Mouse (Mus musculus): Measurements from ENCODE around the gene Pigf.

DNA sequence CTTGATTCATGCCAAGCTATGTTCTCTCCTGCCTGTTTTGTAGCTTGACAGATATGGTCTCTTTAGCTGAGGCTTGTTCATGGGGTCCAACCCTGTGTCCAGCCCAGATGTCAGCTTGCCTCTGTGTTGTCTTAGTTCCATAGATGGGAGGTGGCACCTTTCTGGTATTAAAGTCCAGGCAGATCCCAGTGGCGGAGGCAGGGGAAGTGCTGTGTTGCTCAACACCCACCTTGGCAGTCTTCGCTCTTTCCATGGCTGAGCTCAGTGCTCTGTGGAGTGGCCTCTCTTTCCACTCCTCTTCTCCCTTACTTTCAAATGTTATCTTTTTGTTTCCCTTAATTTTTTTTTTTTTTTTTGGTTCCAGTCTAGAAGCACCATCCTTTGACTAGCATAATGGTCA, 52.1 kb downstream of the Pigf start:
- TF ChIP-seq CTCF (IDR thresholded peaks at IDR 0.05; ENCODE audit: insufficient read depth, low read depth, low read length): no peak
- no peak for TF ChIP-seq POLR2A (IDR thresholded peaks at IDR 0.05; ENCODE audit: insufficient read depth, low read depth, low read length)
